Mouse (Mus musculus): ENCODE results near the gene Hdhd3. TPM values are rescaled to one million over a fixed set of nuclear protein-coding genes. Genes with fewer than 3 reads are reported as not detected.
A peak's percentile ranks its signal among the peaks of the same experiment; 100 is the strongest.

Hdhd3 gene
- polyA plus RNA-seq, 1 experiment = 0.59 TPM

GRCm38 (mm10) chr4:62475131-62475530, 28.1 kb downstream of the Hdhd3 start:
- Histone ChIP-seq H3K4me1 (ENCODE audit: control insufficient read depth) (peaks cover 42% of the 10 kb centered on the region), H3K4me3 (replicated peaks) (no peak overlapping the region), H3K36me3 (ENCODE audit: control insufficient read depth) (no peaks in the 10 kb centered on the region), H3K9me3 (ENCODE audit: control insufficient read depth, low read length) (peaks cover 5% of the 10 kb centered on the region; the same call in 1 of the 2 replicates), H3K27me3 (ENCODE audit: control insufficient read depth) (peaks cover 31% of the 10 kb centered on the region)
- TF ChIP-seq TAL1 (IDR thresholded peaks at IDR 0.05; ENCODE audit: low read length) (no peak), GATA1 (IDR thresholded peaks at IDR 0.05; ENCODE audit: low read length) (no peak)

GRCm38 (mm10) chr4:62472071-62472470, 31.2 kb downstream of the Hdhd3 start:
- no peak overlapping the region for H3K4me3 ChIP-seq (replicated peaks)
- TF ChIP-seq TAL1 (IDR thresholded peaks at IDR 0.05; ENCODE audit: low read length) = no peak
- no peak for TF ChIP-seq GATA1 (IDR thresholded peaks at IDR 0.05; ENCODE audit: low read length)
- H3K27me3 ChIP-seq (ENCODE audit: control insufficient read depth) = peaks cover 5% of the 10 kb centered on the region

GRCm38 (mm10) chr4:62470598-62471051, 32.6 kb downstream of the Hdhd3 start, which contains the start of gene Wdr31:
Gene Wdr31, minus strand, starts transcription at chr4:62470896.
- TF ChIP-seq GATA1 (IDR thresholded peaks at IDR 0.05; ENCODE audit: low read length) (no peak), TAL1 (IDR thresholded peaks at IDR 0.05; ENCODE audit: low read length) (no peak)
- peak within 1 kb of the TSS; percentile 68 for H3K4me3 ChIP-seq (replicated peaks)
- peaks cover under 1% of the 10 kb centered on the region; the same call in 1 of the 2 replicates for H3K27me3 ChIP-seq (ENCODE audit: control insufficient read depth)
- no peaks in the 10 kb centered on the region for H3K9me3 ChIP-seq (ENCODE audit: control insufficient read depth, low read length)
- H3K36me3 ChIP-seq (ENCODE audit: control insufficient read depth) = no peaks in the 10 kb centered on the region
- H3K4me1 ChIP-seq (ENCODE audit: control insufficient read depth) = peaks cover 29% of the 10 kb centered on the region

More at GRCm38 (mm10) chr4:62472071-62472470, 31.2 kb downstream of the Hdhd3 start:
- Histone ChIP-seq H3K4me1 (ENCODE audit: control insufficient read depth) (peaks cover 29% of the 10 kb centered on the region), H3K36me3 (ENCODE audit: control insufficient read depth) (no peaks in the 10 kb centered on the region), H3K9me3 (ENCODE audit: control insufficient read depth, low read length) (no peaks in the 10 kb centered on the region)

- H3K9me3 ChIP-seq (ENCODE audit: control insufficient read depth, low read length) = no peaks in the 10 kb centered on the region
- H3K36me3 ChIP-seq (ENCODE audit: control insufficient read depth) = no peaks in the 10 kb centered on the region
- peaks cover 14% of the 10 kb centered on the region for H3K4me1 ChIP-seq (ENCODE audit: control insufficient read depth)
- no peak overlapping the region for H3K4me3 ChIP-seq (replicated peaks)
- no peaks in the 10 kb centered on the region for H3K27me3 ChIP-seq (ENCODE audit: control insufficient read depth)
- TF ChIP-seq GATA1 (IDR thresholded peaks at IDR 0.05; ENCODE audit: low read length) (no peak), TAL1 (IDR thresholded peaks at IDR 0.05; ENCODE audit: low read length) (no peak)
Measured at GRCm38 (mm10) chr4:62468158-62468557, 35.1 kb downstream of the Hdhd3 start.

GRCm38 (mm10) chr4:62463124-62463523, 40.1 kb downstream of the Hdhd3 start:
- H3K4me3 ChIP-seq (replicated peaks) = no peak overlapping the region
- no peak for TF ChIP-seq GATA1 (IDR thresholded peaks at IDR 0.05; ENCODE audit: low read length)
- TF ChIP-seq TAL1 (IDR thresholded peaks at IDR 0.05; ENCODE audit: low read length) = no peak
- H3K27me3 ChIP-seq (ENCODE audit: control insufficient read depth) = no peaks in the 10 kb centered on the region
- no peaks in the 10 kb centered on the region for H3K36me3 ChIP-seq (ENCODE audit: control insufficient read depth)
- no peaks in the 10 kb centered on the region for H3K9me3 ChIP-seq (ENCODE audit: control insufficient read depth, low read length)
- H3K4me1 ChIP-seq (ENCODE audit: control insufficient read depth) = no peaks in the 10 kb centered on the region

GRCm38 (mm10) chr4:62460348-62460747, 42.9 kb downstream of the Hdhd3 start:
- Histone ChIP-seq H3K36me3 (ENCODE audit: control insufficient read depth) (no peaks in the 10 kb centered on the region), H3K9me3 (ENCODE audit: control insufficient read depth, low read length) (no peaks in the 10 kb centered on the region), H3K4me3 (replicated peaks) (no peak overlapping the region), H3K4me1 (ENCODE audit: control insufficient read depth) (no peaks in the 10 kb centered on the region), H3K27me3 (ENCODE audit: control insufficient read depth) (no peaks in the 10 kb centered on the region)
- TF ChIP-seq TAL1 (IDR thresholded peaks at IDR 0.05; ENCODE audit: low read length) (no peak), GATA1 (IDR thresholded peaks at IDR 0.05; ENCODE audit: low read length) (no peak)

GRCm38 (mm10) chr4:62459081-62459480, 44.2 kb downstream of the Hdhd3 start:
- H3K4me1 ChIP-seq (ENCODE audit: control insufficient read depth) = no peaks in the 10 kb centered on the region
- TF ChIP-seq TAL1 (IDR thresholded peaks at IDR 0.05; ENCODE audit: low read length) (no peak), GATA1 (IDR thresholded peaks at IDR 0.05; ENCODE audit: low read length) (no peak)
- H3K9me3 ChIP-seq (ENCODE audit: control insufficient read depth, low read length) = no peaks in the 10 kb centered on the region
- no peak overlapping the region for H3K4me3 ChIP-seq (replicated peaks)
- no peaks in the 10 kb centered on the region for H3K36me3 ChIP-seq (ENCODE audit: control insufficient read depth)
- no peaks in the 10 kb centered on the region for H3K27me3 ChIP-seq (ENCODE audit: control insufficient read depth)

- Histone ChIP-seq H3K9me3 (ENCODE audit: control insufficient read depth, low read length) (no peaks in the 10 kb centered on the region), H3K27me3 (ENCODE audit: control insufficient read depth) (no peaks in the 10 kb centered on the region), H3K36me3 (ENCODE audit: control insufficient read depth) (no peaks in the 10 kb centered on the region), H3K4me3 (replicated peaks) (no peak overlapping the region), H3K4me1 (ENCODE audit: control insufficient read depth) (no peaks in the 10 kb centered on the region)
- TF ChIP-seq GATA1 (IDR thresholded peaks at IDR 0.05; ENCODE audit: low read length) (no peak), TAL1 (IDR thresholded peaks at IDR 0.05; ENCODE audit: low read length) (no peak)
Measured at GRCm38 (mm10) chr4:62454995-62455394, 48.3 kb downstream of the Hdhd3 start.

Other genes starting within 250 kb of the Hdhd3 start
- not detected in 2 replicates for gene Slc31a2, start 240.9 kb downstream of the Hdhd3 start, polyA plus RNA-seq (2012)
- gene Fkbp15, start 142.9 kb downstream of the Hdhd3 start, polyA plus RNA-seq (2012) = 1.4 TPM in 2 replicates
- gene Slc31a1, start 142.7 kb downstream of the Hdhd3 start, polyA plus RNA-seq (2012) = 0.09 and 0.15 TPM in 2 replicates
- 1.4 and 2.1 TPM in 2 replicates for gene Cdc26, start 94.8 kb downstream of the Hdhd3 start, polyA plus RNA-seq (2012)
- gene Prpf4, start 94.7 kb downstream of the Hdhd3 start, polyA plus RNA-seq (2012) = 0.17 TPM in 2 replicates
- not detected in 2 replicates for gene Rnf183, start 68.2 kb downstream of the Hdhd3 start, polyA plus RNA-seq (2012)
- gene Wdr31, start 32.6 kb downstream of the Hdhd3 start, polyA plus RNA-seq (2012) = not detected in 2 replicates
- 0.03 TPM in 1 of 2 replicates, not detected in the other for gene Bspry, start 23.4 kb downstream of the Hdhd3 start, polyA plus RNA-seq (2012)
- gene Alad, start 16.5 kb upstream of the Hdhd3 start, polyA plus RNA-seq (2012) = 666 and 744 TPM in 2 replicates
- 8.0 and 9.7 TPM in 2 replicates for gene Pole3, start 21.6 kb upstream of the Hdhd3 start, polyA plus RNA-seq (2012)
- not detected in 2 replicates for gene 4933430I17Rik, start 21.9 kb upstream of the Hdhd3 start, polyA plus RNA-seq (2012)
- 0.02 and 0.13 TPM in 2 replicates for gene Rgs3, start 56.4 kb upstream of the Hdhd3 start, polyA plus RNA-seq (2012)

All from erythroblast, embryonic 14.5 days (primary cell).